ENCODE assay signal across 11 mouse cellular contexts in the genomic region with DNA sequence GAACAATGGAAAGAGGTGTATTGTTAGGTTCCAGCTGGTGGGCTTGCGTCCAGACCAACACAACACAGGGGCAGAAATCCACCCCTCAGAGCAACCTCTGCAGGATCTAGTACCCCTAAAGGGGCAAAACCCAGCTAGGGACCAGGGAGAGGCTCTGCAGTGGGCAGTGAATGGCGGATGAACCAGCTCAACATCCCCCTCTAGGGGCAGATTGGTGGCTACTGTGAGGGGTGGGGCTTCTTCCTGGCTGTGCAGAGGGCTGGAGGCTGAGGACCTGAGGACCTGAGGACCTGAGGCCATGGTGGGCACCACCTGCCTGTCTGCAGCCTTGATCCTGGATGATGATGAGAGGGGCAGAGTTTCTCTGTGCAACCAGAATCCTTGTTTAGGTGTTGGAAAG. TPM values are rescaled to one million over a fixed set of nuclear protein-coding genes. Genes with fewer than 3 reads are reported as not detected.
DNase-seq lines count a peak whose midpoint lies in the region; ATAC-seq and TF ChIP-seq lines count a peak whose summit lies in the region.
"Had no signal": no experiment of that assay in that cellular context is flagged by ENCODE, and none has a peak within 500 bp of the region (broad histone marks: within the 10 kb centered on the region; RNA-seq: fewer than 3 reads in every experiment).

No protein-coding gene starts in this region.

- H3K9me3 ChIP-seq in liver, embryonic 12.5 days (replicated peaks) = no peaks in the 10 kb centered on the region
- H3K9me3 ChIP-seq: embryonic facial prominence, embryonic 12.5 days; heart, embryonic 15.5 days had no signal

- no peak for TF ChIP-seq EP300 in heart, adult 2 months (IDR thresholded peaks at IDR 0.05; ENCODE audit: insufficient read depth, low read depth, low read length)

- peak; percentile 25 for TF ChIP-seq CTCF in heart, adult 2 months (IDR thresholded peaks at IDR 0.05)
- TF ChIP-seq CTCF in spleen, adult 2 months (IDR thresholded peaks at IDR 0.05; ENCODE audit: extremely low read depth, insufficient read depth, insufficient read length, insufficient replicate concordance) = peak; percentile 21; the same call in 1 of the 2 replicates

- H3K79me2 ChIP-seq in heart, adult 2 months (replicated peaks; ENCODE audit: control insufficient read depth, insufficient read depth, low read length) = no peaks in the 10 kb centered on the region

- no peaks in the 10 kb centered on the region for H3K36me3 ChIP-seq in heart, adult 2 months (ENCODE audit: control insufficient read depth, insufficient read depth, low read length)
- H3K36me3 ChIP-seq in spleen, adult 2 months (ENCODE audit: control insufficient read depth, insufficient read depth, low read length) = no peaks in the 10 kb centered on the region
- H3K36me3 ChIP-seq in liver, embryonic 12.5 days = peaks cover 9% of the 10 kb centered on the region; the same call in 1 of the 2 replicates
- H3K36me3 ChIP-seq: heart, embryonic 15.5 days had no signal

- H3K4me1 ChIP-seq in heart, adult 2 months (ENCODE audit: control insufficient read depth, insufficient read depth, low read length) = no peaks in the 10 kb centered on the region
- no peaks in the 10 kb centered on the region for H3K4me1 ChIP-seq in spleen, adult 2 months (ENCODE audit: control insufficient read depth, insufficient read depth, insufficient read length)
- H3K4me1 ChIP-seq in liver, embryonic 12.5 days = no peaks in the 10 kb centered on the region
- H3K4me1 ChIP-seq: embryonic facial prominence, embryonic 12.5 days; heart, embryonic 15.5 days had no signal

- no peak overlapping the region for H3K27ac ChIP-seq in heart, adult 2 months
- H3K27ac ChIP-seq in spleen, adult 2 months (ENCODE audit: insufficient read depth, low read length) = no peak overlapping the region
- H3K27ac ChIP-seq in liver, embryonic 12.5 days = no peak overlapping the region
- H3K27ac ChIP-seq: embryonic facial prominence, embryonic 12.5 days; heart, embryonic 15.5 days had no signal

- no peak for DNase-seq in heart, adult 2 months
- DNase-seq in heart, adult 9 months (ENCODE audit: low spot score in 2 of 2) = no peak
- no peak for DNase-seq in spleen, adult 2 months (ENCODE audit: low read depth in 1 of 2, low spot score in 2 of 2)
- DNase-seq in spleen, adult 12 weeks (ENCODE audit: low spot score) = no peak
- peak; percentile 60 for DNase-seq in thymus, postnatal 4 days
- DNase-seq in urinary bladder, postnatal 36 days (ENCODE audit: low spot score in 2 of 2) = no peak
- no peak for DNase-seq in left cerebral cortex, postnatal 4 days

- no peak overlapping the region for H3K4me3 ChIP-seq in heart, adult 2 months
- no peak overlapping the region for H3K4me3 ChIP-seq in spleen, adult 2 months (ENCODE audit: extremely low read depth, insufficient read depth, insufficient read length)
- no peak overlapping the region for H3K4me3 ChIP-seq in liver, embryonic 12.5 days
- H3K4me3 ChIP-seq: embryonic facial prominence, embryonic 12.5 days; heart, embryonic 15.5 days had no signal

- intact Hi-C loops in heart, adult 2 months (cut with DNase I) = no loop called here
- intact Hi-C loops in left cerebral cortex, postnatal 4 days (cut with DNase I) = no loop called here

- H3K4me2 ChIP-seq in liver, embryonic 12.5 days = no peak overlapping the region
- H3K4me2 ChIP-seq: embryonic facial prominence, embryonic 12.5 days; heart, embryonic 15.5 days had no signal

- H3K27me3 ChIP-seq in heart, adult 2 months (ENCODE audit: control insufficient read depth, insufficient read depth, low read length) = no peaks in the 10 kb centered on the region
- no peaks in the 10 kb centered on the region for H3K27me3 ChIP-seq in spleen, adult 2 months (ENCODE audit: control insufficient read depth, insufficient read depth, low read length)
- H3K27me3 ChIP-seq in liver, embryonic 12.5 days (replicated peaks) = 0 out of 2 replicates have a peak, but pooled peaks cover under 1% of the 10 kb centered on the region
- H3K27me3 ChIP-seq: embryonic facial prominence, embryonic 12.5 days; heart, embryonic 15.5 days; Patski had no signal

- 61% methylated on average over 2 of the region's 2 CpGs for WGBS in heart, adult 2 months
- WGBS in spleen, adult 2 months = 66% methylated on average over 2 of the region's 2 CpGs
- WGBS in liver, embryonic 12.5 days (ENCODE audit: insufficient replicate concordance) = 29% methylated on average over 2 of the region's 2 CpGs

- peak; percentile 27; the same call in 1 of the 2 replicates for ATAC-seq in liver, embryonic 12.5 days
- ATAC-seq: Patski had no signal

- H3K9ac ChIP-seq in heart, adult 2 months (ENCODE audit: low read depth, low read length) = no peak overlapping the region
- H3K9ac ChIP-seq in liver, embryonic 12.5 days = no peak overlapping the region
- H3K9ac ChIP-seq: embryonic facial prominence, embryonic 12.5 days; heart, embryonic 15.5 days had no signal

- TF ChIP-seq POLR2A in heart, adult 2 months (IDR thresholded peaks at IDR 0.05; ENCODE audit: insufficient read depth, low read depth, low read length) = no peak
- no peak for TF ChIP-seq POLR2A in spleen, adult 2 months (IDR thresholded peaks at IDR 0.05; ENCODE audit: low read depth, low read length)

RNA-seq across cellular contexts. Expression of a gene that starts 35.8 kb away (rescaled TPM):
- total RNA-seq in heart, adult 2 months (2021) = 10 to 100 TPM; 26.1 to 26.9 TPM
- 19.7 and 22.8 TPM in 2 replicates for polyA plus RNA-seq in heart, adult 2 months (2012; rRNA removed)
- 29.2 and 60.8 TPM in 2 replicates for polyA plus RNA-seq in spleen, adult 2 months (2012; rRNA removed)
- polyA plus RNA-seq in liver, embryonic 12.5 days (2016; fragmentation: Nextera tagmentation; extraction: Ambion mirVana) = 32.4 and 40.7 TPM in 2 replicates
- 10 to 100 TPM; 16.1 to 17.3 TPM for total RNA-seq in left cerebral cortex, postnatal 4 days (2021)

RNA-seq across cellular contexts. Expression of a gene that starts 36.1 kb away (rescaled TPM):
- total RNA-seq in heart, adult 2 months (2021) = 1 to 10 TPM; 1.0 to 1.1 TPM
- 2.1 and 2.5 TPM in 2 replicates for polyA plus RNA-seq in heart, adult 2 months (2012; rRNA removed)
- 0.41 and 0.43 TPM in 2 replicates for polyA plus RNA-seq in spleen, adult 2 months (2012; rRNA removed)
- polyA plus RNA-seq in liver, embryonic 12.5 days (2016; fragmentation: Nextera tagmentation; extraction: Ambion mirVana) = 0.11 and 0.19 TPM in 2 replicates
- total RNA-seq in left cerebral cortex, postnatal 4 days (2021) = under 1 TPM; 0.20 to 0.86 TPM

RNA-seq across cellular contexts. Expression of a gene that starts 58.8 kb away (rescaled TPM):
- 10 to 100 TPM; 10.6 to 12.7 TPM for total RNA-seq in heart, adult 2 months (2021)
- 7.7 and 13.8 TPM in 2 replicates for polyA plus RNA-seq in heart, adult 2 months (2012; rRNA removed)
- 27.1 and 44.8 TPM in 2 replicates for polyA plus RNA-seq in spleen, adult 2 months (2012; rRNA removed)
- polyA plus RNA-seq in liver, embryonic 12.5 days (2016; fragmentation: Nextera tagmentation; extraction: Ambion mirVana) = 326 and 340 TPM in 2 replicates
- total RNA-seq in left cerebral cortex, postnatal 4 days (2021) = 10 to 100 TPM; 36.1 to 39.2 TPM
